Mouse (Mus musculus) right cerebral cortex, postnatal 14 days (tissue): Measurements from ENCODE around the gene Cacng3.
A peak's percentile ranks its signal among the peaks of the same experiment; 100 is the strongest.

Experiments
- DNase-seq: peaks from one replicate; pipeline ENCODE4 v3.0.0; 2022

The Cacng3 gene

GRCm38 (mm10) chr7:122670442-122670872 is at the start of gene Cacng3:
Cacng3 (plus strand) TSS chr7:122670492.
- no peak for DNase-seq

GRCm38 (mm10) chr7:122622125-122622774 is 48.0 kb upstream of the Cacng3 start:
- DNase-seq = no peak

DNA sequence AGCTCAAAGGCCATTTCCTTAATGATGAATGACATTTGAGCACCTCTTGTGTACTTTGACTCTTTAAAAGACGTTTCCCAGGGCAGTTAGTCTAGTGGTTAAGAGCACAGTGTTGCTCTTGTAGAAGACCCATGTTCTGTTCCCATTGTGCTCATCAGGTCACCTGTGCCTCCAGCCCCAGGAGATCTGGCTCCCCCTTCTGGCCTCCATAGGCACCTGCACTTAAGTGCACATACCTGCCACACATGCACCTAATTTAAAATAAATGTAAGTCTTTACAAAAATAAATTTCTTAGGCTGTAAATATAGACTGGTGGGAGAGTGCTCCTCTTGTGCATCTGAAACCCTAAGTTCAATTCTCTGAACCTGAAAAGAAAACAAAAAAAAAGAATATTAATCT is 46.5 kb upstream of the Cacng3 start:
- no peak for DNase-seq

DNA sequence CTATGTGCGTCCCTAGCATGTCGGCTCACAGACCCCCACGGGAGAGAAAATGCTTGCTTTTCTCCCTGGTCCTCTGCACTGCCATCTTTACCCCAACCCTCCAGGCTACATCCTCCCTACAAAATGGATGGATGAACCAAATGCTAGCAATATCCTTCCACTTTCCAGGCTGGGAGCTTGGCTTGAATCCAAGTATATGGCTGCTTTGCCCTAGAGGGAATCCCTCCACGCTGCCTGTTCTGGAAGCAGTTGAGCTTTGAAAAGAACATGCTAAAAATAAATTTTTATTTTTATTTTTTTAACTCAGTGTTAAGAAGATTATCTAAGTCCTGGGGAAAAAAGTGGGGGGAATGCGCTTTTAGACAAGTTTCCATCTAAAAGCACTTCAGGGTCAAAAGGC is 42.2 kb upstream of the Cacng3 start:
- DNase-seq = peak; percentile 21

DNA sequence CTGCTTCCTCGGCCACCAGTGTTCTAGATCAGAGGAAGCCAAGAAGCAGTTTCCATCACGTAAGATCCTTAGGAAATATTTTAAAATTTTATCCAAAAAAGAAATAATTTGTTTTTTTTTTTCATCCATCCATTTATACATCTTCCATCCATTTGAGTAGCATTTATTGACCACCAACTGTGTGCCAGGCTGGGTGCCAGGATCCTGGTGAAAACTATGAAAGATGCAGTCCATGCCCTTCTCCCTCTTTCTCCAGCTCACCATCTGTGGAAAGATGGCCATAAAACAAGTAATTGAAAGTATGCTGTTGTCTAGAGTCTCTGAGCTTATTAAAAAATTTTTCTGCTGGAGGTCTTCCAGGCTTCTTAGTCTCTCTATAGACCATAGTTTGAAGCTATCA is 39.9 kb upstream of the Cacng3 start:
- DNase-seq = no peak

DNA sequence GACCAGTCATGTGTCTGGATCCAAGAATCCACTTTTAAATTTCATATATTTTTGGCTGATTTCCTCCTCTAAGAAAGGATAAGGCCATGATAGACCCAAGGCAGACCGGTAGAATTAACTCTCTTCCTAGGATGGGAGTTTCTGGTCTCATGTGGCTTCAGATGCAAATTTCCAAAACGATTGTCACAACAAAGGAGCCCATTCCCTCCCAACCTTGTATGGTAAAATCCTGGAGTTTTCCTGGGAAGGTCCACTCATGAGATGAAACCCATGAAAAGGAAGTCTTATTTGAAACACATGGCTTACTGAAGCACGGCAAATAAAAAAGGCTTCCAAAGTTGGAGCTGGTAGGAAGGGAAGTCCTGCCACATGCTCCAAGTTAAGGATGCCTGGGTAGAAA is 39.1 kb upstream of the Cacng3 start:
- DNase-seq = no peak

- DNase-seq = no peak
Measured at GRCm38 (mm10) chr7:122632946-122633345, 37.3 kb upstream of the Cacng3 start.

DNA sequence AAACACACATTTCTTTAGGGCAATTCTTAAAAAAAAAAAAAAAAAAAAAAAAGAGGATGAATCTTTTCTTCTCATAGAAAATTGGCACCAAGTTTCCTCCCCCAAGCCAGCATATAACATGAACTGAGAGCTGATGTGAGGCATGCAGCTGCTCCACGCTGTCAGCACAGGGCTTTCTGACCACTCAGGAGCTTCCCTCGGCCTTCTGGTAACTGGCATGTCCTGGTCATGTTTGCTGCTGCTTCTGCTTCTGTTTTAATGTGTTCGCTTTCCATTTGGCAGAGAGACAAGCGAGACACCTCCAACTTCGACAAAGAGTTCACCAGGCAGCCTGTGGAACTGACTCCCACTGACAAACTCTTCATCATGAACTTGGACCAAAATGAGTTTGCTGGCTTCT is 36.8 kb upstream of the Cacng3 start:
- DNase-seq = no peak

GRCm38 (mm10) chr7:122643676-122644075 is 26.6 kb upstream of the Cacng3 start:
- no peak for DNase-seq

DNA sequence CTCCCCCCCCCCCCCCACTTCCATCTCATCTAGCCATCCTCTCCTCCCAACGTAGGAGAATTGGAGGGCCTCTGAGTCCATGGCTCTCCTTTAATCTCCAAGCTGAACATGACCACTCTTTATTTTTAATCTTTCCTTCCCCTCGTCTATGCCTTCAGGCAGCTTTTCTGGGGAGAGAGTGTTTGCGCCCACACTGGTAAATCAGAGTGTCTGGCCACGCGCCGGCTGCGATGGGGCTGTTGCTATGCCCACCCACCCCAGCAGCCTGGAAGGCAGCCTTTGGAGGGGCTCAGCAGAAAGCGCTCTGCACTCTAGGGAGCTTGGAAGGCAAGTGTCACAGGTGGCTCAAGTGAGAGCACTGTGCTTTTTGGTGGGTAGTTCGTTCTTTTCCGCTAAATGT is 21.0 kb upstream of the Cacng3 start:
- peak; percentile 69 for DNase-seq

DNA sequence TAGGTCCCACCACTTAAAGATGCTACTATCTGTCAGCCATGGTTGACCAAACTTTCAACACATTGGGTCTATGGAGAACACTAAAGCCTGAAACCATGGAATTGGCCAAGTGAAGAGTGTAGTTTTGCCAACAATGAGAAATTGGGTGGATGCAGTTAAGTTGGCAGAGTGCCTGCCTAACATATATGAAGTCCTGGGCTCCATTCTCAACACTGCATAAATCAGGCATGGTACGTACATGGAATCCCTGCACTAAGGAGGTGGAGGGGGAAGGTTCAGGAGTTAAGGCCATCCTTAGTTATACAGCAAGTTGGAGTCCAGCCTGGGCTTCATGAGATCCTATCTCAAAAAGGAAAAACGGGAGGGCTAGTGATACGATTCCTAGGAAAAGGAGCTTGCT is 17.8 kb upstream of the Cacng3 start:
- no peak for DNase-seq

DNA sequence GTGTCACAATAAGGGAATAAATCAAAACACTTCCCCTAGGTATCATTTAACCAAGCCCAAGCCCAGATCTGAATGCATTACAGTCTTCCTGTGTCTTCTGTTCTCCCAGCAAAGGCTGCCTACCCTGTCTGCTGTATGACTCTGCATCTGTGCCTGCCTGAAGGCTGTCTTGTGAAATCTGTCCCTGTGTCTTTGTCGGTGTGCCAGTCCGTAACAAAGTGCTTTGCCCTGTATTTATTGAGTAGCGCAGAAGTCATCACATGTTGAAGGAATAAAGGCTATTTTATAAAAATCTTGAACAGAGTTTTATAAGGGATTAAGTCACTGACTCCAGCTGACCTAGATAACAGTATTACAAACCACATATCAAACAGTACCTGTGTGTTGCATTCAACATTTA is 13.6 kb upstream of the Cacng3 start:
- no peak for DNase-seq

DNA sequence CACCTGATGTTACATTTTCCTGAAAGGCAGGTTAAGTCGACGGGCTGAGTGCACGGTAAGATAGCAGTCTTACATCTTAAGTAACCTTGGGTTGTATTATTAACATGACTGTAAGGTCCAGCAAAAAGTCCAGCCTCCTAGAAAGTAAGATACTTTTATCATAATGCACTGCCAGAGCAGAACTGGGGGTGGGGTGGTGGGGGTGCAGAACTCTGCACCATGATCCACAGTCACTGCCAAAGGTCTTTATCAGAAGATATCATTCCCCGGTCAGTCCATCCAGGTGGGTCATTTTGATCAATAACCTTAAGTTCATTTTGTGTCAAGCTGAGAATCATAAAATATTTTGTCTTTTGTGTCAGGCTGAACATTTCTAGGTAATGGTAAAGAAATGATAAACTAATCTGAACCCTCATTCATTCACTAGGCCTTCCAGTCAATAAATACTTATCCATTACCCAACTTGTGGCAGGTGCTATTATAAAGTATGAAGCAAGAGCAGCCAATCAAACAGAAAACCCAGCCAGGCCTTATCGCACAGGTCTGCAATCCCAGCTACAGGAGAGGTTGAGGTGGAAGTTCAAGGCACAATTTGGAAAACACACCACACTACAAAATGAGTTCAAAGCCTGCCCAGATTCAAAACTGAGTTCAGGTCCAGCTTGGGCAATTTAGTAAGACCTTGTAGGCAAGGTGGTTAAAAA is 12.7 kb upstream of the Cacng3 start:
- DNase-seq = no peak

- no peak for DNase-seq
Measured at GRCm38 (mm10) chr7:122665311-122666049, 4.8 kb upstream of the Cacng3 start.

DNA sequence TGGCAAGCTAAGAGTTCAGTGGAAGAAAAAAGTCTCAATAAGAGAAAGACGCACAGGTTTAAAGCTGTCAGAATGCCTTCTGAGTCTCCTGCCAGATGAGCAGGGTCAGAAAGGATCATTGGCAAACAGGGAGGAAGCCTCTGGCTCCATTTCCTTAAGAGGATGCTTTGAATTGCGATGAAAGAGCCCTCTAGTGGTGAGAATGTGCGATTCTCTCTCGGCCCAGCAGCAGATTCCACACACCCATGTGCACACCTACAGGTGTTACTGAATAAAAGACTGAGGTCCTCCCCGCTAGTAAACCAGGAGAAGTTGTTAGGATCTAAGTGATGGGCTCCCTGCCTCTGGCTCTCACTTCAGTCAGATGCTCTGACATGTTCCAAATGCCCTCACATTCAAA is 2.4 kb upstream of the Cacng3 start:
- peak; percentile 16 for DNase-seq

GRCm38 (mm10) chr7:122670873-122671641 is 765 bp downstream of the Cacng3 start:
- DNase-seq = peak; percentile 85

- peak; percentile 25 for DNase-seq
Measured at GRCm38 (mm10) chr7:122672981-122673380, 2.7 kb downstream of the Cacng3 start.

DNA sequence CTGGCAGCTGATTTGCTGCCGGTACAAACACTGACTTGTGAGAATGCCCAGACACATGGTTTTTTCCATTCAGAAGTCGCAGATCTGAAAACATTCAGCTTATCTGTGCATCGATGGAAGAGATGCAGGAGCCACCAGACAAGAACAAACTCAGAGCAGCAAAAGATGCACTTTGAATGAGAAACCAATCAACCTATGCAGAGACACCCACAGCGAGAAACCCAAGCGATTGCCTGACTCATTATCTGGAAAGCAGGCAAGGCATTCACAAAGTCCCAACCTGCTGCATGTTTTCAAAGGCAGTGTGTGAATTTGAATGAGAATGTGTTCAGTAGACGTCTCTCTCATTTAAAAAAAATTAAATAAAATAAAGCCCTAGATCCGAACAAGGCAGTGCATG is 4.9 kb downstream of the Cacng3 start:
- DNase-seq = no peak

DNA sequence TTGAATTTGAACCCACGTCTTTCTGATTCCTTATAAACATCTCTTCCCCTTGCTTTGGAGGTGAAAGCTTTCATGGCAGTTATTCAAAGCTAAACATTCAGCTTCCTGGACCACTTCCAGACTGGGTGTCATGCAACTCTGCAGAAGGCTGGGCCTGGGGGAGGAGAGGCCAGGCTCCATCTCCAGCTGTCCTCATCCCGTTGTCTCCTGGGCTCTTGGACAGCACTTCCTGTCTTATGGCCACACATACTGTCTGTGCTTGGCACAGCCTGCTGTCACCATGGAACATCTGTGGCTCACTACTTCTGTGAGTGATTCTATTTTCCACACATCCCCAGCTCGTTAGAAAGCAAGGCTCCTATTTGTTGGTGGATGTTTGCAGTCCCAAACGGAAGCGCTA is 31.5 kb downstream of the Cacng3 start:
- DNase-seq = peak; percentile 16

- DNase-seq = no peak
Measured at GRCm38 (mm10) chr7:122702443-122702842, 32.2 kb downstream of the Cacng3 start.

DNA sequence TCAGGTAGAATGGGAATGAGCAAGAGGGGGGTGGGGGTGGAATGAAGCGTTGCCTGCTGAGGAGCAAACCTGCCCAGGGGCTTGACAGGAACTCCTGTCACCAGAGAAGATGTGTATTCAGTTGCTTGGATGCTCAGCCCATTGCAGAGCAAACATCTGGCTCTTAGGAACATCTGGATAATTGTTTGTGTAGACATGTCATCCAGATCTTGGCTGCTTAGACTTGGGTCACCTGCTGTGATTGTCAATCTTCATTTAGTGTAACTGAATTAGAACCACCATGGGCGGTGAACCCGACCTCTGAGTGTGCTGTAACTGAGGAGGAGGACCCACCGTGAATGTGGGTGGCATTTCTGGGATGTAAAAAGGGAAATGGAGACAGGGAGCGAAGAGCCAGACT is 36.4 kb downstream of the Cacng3 start:
- DNase-seq = no peak

- no peak for DNase-seq
Measured at GRCm38 (mm10) chr7:122716299-122716698, 46.0 kb downstream of the Cacng3 start.

DNA sequence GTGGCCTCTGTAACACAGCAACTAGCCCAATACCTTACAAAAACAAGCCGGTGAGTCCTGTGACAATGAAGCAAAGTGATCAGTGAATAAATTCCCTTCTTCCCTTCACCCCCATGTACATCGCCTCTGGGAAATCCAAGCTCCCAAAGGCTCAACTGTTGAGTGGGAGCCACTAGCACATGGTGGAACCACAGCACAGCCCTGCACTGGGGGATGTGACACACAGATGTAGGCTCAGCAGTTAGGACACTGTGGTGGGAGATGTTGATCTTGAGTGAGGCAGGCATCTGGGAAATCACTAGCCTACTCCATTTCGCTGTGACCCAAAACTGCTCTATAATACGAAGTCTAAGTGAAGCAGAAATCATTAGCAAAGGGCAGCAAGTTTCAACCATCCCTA is 48.2 kb downstream of the Cacng3 start:
- no peak for DNase-seq
